Mouse (Mus musculus) 3134 (cell line): Measurements from ENCODE around the gene Ppp1r21.

Experiments used
- DNase-seq: peaks from one replicate; pipeline ENCODE4 v3.0.0-alpha.2; 2011; ENCODE audit warnings: low spot score; ENCODE audit not compliant: insufficient read length; ENCODE audit errors: extremely low read depth

Gene Ppp1r21

GRCm38 (mm10) chr17:88527781-88528180 lies 2.1 kb upstream of the Ppp1r21 start:
- DNase-seq: no peak

GRCm38 (mm10) chr17:88530236-88530619 lies 310 bp downstream of the Ppp1r21 start:
- DNase-seq: no peak

GRCm38 (mm10) chr17:88530667-88531066 lies 749 bp downstream of the Ppp1r21 start:
- DNase-seq: no peak

GRCm38 (mm10) chr17:88531176-88531575 lies 1.3 kb downstream of the Ppp1r21 start:
- DNase-seq: no peak

- DNase-seq: no peak
Observed at GRCm38 (mm10) chr17:88537842-88538430, 8.0 kb downstream of the Ppp1r21 start.

GRCm38 (mm10) chr17:88542771-88543416 lies 13.0 kb downstream of the Ppp1r21 start:
- no peak for DNase-seq

- no peak for DNase-seq
Observed at GRCm38 (mm10) chr17:88543417-88543782, 13.5 kb downstream of the Ppp1r21 start.

- no peak for DNase-seq
Observed at GRCm38 (mm10) chr17:88545217-88545784, 15.4 kb downstream of the Ppp1r21 start.

- no peak for DNase-seq
Observed at GRCm38 (mm10) chr17:88546745-88547144, 16.8 kb downstream of the Ppp1r21 start.

- no peak for DNase-seq
Observed at GRCm38 (mm10) chr17:88549411-88550191, 19.7 kb downstream of the Ppp1r21 start.

- no peak for DNase-seq
Observed at GRCm38 (mm10) chr17:88550351-88550750, 20.4 kb downstream of the Ppp1r21 start.

GRCm38 (mm10) chr17:88550981-88551940 lies 21.3 kb downstream of the Ppp1r21 start:
- no peak for DNase-seq

- no peak for DNase-seq
Observed at GRCm38 (mm10) chr17:88552556-88552955, 22.6 kb downstream of the Ppp1r21 start.

- no peak for DNase-seq
Observed at GRCm38 (mm10) chr17:88553001-88553449, 23.1 kb downstream of the Ppp1r21 start.

GRCm38 (mm10) chr17:88553473-88554087 lies 23.7 kb downstream of the Ppp1r21 start:
- no peak for DNase-seq

- DNase-seq: no peak
Observed at GRCm38 (mm10) chr17:88556176-88556575, 26.3 kb downstream of the Ppp1r21 start.

- no peak for DNase-seq
Observed at GRCm38 (mm10) chr17:88556688-88557087, 26.8 kb downstream of the Ppp1r21 start.

- DNase-seq: no peak
Observed at GRCm38 (mm10) chr17:88558168-88558842, 28.4 kb downstream of the Ppp1r21 start.

GRCm38 (mm10) chr17:88563611-88564010 lies 33.7 kb downstream of the Ppp1r21 start:
- no peak for DNase-seq
